Mouse (Mus musculus): ENCODE data around the gene Camk2d. TPM values are rescaled to one million over a fixed set of nuclear protein-coding genes. Genes with fewer than 3 reads are reported as not detected.

Camk2d gene
- polyA plus RNA-seq, 1 experiment from 2014 or later: 16.5 TPM

GRCm38 (mm10) chr3:126620152-126620551 lies 24.1 kb downstream of the Camk2d start:
- Histone ChIP-seq H3K4me1 (replicated peaks; ENCODE audit: control insufficient read depth, insufficient read depth, low read length) (no peaks in the 10 kb centered on the region), H3K36me3 (ENCODE audit: control insufficient read depth, insufficient read depth, low read length) (no peaks in the 10 kb centered on the region), H3K9ac (ENCODE audit: low read length) (no peak overlapping the region), H3K4me2 (ENCODE audit: low read depth, low read length, severe bottlenecking) (no peak overlapping the region), H3K9me3 (ENCODE audit: control insufficient read depth, low read length) (no peaks in the 10 kb centered on the region), H3K27me3 (ENCODE audit: control insufficient read depth, insufficient read depth, low read length) (no peaks in the 10 kb centered on the region), H3K27ac (ENCODE audit: low read depth, low read length) (no peak overlapping the region), H3K4me3 (ENCODE audit: low read depth, low read length) (no peak overlapping the region)
- ATAC-seq (replicated peaks; ENCODE audit: low FRiP score) (no peak), DNase-seq (ENCODE audit: low spot score) (no peak)
- 90% methylated on average over 6 of the region's 6 CpGs for WGBS

DNA sequence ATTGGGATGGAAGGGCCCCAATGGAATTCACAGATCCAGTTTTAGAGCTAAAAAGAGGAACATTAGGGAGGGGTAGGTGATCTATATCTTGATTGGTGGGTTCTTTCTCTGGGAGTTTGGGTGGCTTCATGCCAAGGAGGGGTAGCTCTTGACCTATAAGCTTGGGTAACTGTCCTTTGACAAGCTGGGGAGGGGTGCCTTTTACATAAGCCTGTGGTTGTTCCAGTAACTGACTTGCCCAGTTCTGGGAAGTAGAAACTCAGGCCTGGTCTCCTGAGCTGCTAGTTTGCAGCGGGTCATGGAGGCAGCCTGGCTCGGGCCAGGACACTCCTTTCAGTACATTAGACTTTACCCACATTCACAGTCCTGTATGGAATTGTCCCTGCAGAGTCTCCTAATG lies 26.4 kb downstream of the Camk2d start:
- Histone ChIP-seq H3K9me3 (ENCODE audit: control insufficient read depth, low read length) (no peaks in the 10 kb centered on the region), H3K4me2 (ENCODE audit: low read depth, low read length, severe bottlenecking) (no peak overlapping the region), H3K4me1 (replicated peaks; ENCODE audit: control insufficient read depth, insufficient read depth, low read length) (no peaks in the 10 kb centered on the region), H3K4me3 (ENCODE audit: low read depth, low read length) (no peak overlapping the region), H3K27ac (ENCODE audit: low read depth, low read length) (no peak overlapping the region), H3K27me3 (ENCODE audit: control insufficient read depth, insufficient read depth, low read length) (no peaks in the 10 kb centered on the region), H3K9ac (ENCODE audit: low read length) (no peak overlapping the region), H3K36me3 (ENCODE audit: control insufficient read depth, insufficient read depth, low read length) (no peaks in the 10 kb centered on the region)
- DNase-seq (ENCODE audit: low spot score) (no peak), ATAC-seq (replicated peaks; ENCODE audit: low FRiP score) (no peak)
- 86% methylated on average over 2 of the region's 2 CpGs for WGBS

DNA sequence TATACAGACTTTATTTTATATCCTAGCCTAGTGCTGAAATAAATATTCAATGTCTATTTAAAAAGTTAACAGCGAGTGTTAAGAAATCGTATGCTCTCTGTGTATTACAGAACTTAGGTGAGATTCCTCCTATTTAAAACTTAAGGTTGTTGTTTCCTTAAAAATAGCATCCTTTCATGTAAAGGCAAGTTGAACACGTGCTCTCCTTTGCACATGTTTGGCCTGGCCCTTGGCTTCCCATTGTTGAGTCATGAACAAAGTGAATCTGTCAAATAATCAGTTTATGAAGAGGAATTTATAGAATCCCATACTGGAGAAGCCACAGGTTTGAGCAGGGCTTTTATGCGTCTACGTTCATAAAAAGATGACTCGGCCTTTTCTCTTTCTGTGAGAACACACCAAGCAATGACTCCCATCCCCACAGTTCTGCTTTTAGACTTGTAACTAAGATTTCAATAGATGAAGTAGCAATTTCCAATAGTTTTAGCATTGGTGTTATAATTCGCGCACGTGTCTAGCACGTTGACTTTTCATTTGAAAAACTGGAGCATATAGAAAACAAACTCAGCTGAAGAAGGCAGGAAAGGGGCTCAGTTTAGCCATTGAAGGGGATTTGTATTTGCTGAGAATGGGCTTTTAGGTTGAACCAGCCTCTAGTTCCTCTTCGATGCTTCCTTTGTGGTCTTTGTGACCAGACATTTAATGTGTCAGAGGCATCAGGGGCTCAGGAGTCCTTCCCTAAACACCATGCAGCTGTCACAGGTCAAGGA lies 29.1 kb downstream of the Camk2d start:
- ATAC-seq (replicated peaks; ENCODE audit: low FRiP score) (no peak), DNase-seq (ENCODE audit: low spot score) (no peak)
- H3K9me3 ChIP-seq (ENCODE audit: control insufficient read depth, low read length): no peaks in the 10 kb centered on the region
- H3K27ac ChIP-seq (ENCODE audit: low read depth, low read length): no peak overlapping the region
- no peaks in the 10 kb centered on the region for H3K4me1 ChIP-seq (replicated peaks; ENCODE audit: control insufficient read depth, insufficient read depth, low read length)
- no peaks in the 10 kb centered on the region for H3K36me3 ChIP-seq (ENCODE audit: control insufficient read depth, insufficient read depth, low read length)
- no peak overlapping the region for H3K9ac ChIP-seq (ENCODE audit: low read length)
- no peaks in the 10 kb centered on the region for H3K27me3 ChIP-seq (ENCODE audit: control insufficient read depth, insufficient read depth, low read length)
- H3K4me3 ChIP-seq (ENCODE audit: low read depth, low read length): no peak overlapping the region
- 85% methylated on average over 11 of the region's 11 CpGs for WGBS
- H3K4me2 ChIP-seq (ENCODE audit: low read depth, low read length, severe bottlenecking): no peak overlapping the region

GRCm38 (mm10) chr3:126625764-126626040 lies 29.6 kb downstream of the Camk2d start:
- DNase-seq (ENCODE audit: low spot score) (no peak), ATAC-seq (replicated peaks; ENCODE audit: low FRiP score) (no peak)
- Histone ChIP-seq H3K4me3 (ENCODE audit: low read depth, low read length) (no peak overlapping the region), H3K9ac (ENCODE audit: low read length) (no peak overlapping the region), H3K9me3 (ENCODE audit: control insufficient read depth, low read length) (no peaks in the 10 kb centered on the region), H3K27me3 (ENCODE audit: control insufficient read depth, insufficient read depth, low read length) (no peaks in the 10 kb centered on the region), H3K36me3 (ENCODE audit: control insufficient read depth, insufficient read depth, low read length) (no peaks in the 10 kb centered on the region), H3K4me1 (replicated peaks; ENCODE audit: control insufficient read depth, insufficient read depth, low read length) (no peaks in the 10 kb centered on the region), H3K4me2 (ENCODE audit: low read depth, low read length, severe bottlenecking) (no peak overlapping the region), H3K27ac (ENCODE audit: low read depth, low read length) (no peak overlapping the region)
- WGBS: 83% methylated on average over 8 of the region's 8 CpGs

GRCm38 (mm10) chr3:126627968-126628367 lies 31.9 kb downstream of the Camk2d start:
- no peak overlapping the region for H3K27ac ChIP-seq (ENCODE audit: low read depth, low read length)
- no peak for ATAC-seq (replicated peaks; ENCODE audit: low FRiP score)
- 90% methylated on average over 4 of the region's 4 CpGs for WGBS

DNA sequence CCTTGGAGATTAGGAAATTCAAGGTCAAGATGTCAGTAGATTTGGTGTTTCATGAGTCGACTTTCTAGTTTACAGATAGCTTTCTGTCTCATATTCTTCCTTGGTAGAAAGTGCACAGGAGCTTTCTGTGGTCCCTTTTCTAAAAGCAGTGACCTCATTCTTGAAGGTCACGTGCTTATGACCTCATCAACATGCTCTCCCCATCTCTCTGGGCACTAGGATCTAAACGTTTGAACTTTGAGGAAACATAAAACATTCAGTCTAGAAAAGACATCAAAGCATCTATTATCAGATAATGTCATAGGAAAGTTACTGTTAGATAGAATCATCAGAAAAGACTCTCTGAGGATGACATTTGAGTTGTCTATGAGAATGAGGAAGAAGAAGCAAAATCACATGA lies 32.3 kb downstream of the Camk2d start:
- H3K4me3 ChIP-seq (ENCODE audit: low read depth, low read length): no peak overlapping the region
- no peaks in the 10 kb centered on the region for H3K27me3 ChIP-seq (ENCODE audit: control insufficient read depth, insufficient read depth, low read length)
- H3K9me3 ChIP-seq (ENCODE audit: control insufficient read depth, low read length): no peaks in the 10 kb centered on the region
- no peaks in the 10 kb centered on the region for H3K36me3 ChIP-seq (ENCODE audit: control insufficient read depth, insufficient read depth, low read length)
- no peak for DNase-seq (ENCODE audit: low spot score)
- no peak overlapping the region for H3K27ac ChIP-seq (ENCODE audit: low read depth, low read length)
- no peaks in the 10 kb centered on the region for H3K4me1 ChIP-seq (replicated peaks; ENCODE audit: control insufficient read depth, insufficient read depth, low read length)
- WGBS: 70% methylated on average over 3 of the region's 3 CpGs
- H3K9ac ChIP-seq (ENCODE audit: low read length): no peak overlapping the region
- no peak for ATAC-seq (replicated peaks; ENCODE audit: low FRiP score)
- no peak overlapping the region for H3K4me2 ChIP-seq (ENCODE audit: low read depth, low read length, severe bottlenecking)

More at GRCm38 (mm10) chr3:126627968-126628367, 31.9 kb downstream of the Camk2d start:
- no peaks in the 10 kb centered on the region for H3K4me1 ChIP-seq (replicated peaks; ENCODE audit: control insufficient read depth, insufficient read depth, low read length)
- H3K9ac ChIP-seq (ENCODE audit: low read length): no peak overlapping the region
- no peaks in the 10 kb centered on the region for H3K27me3 ChIP-seq (ENCODE audit: control insufficient read depth, insufficient read depth, low read length)
- no peak for DNase-seq (ENCODE audit: low spot score)
- no peak overlapping the region for H3K4me3 ChIP-seq (ENCODE audit: low read depth, low read length)
- no peak overlapping the region for H3K4me2 ChIP-seq (ENCODE audit: low read depth, low read length, severe bottlenecking)
- no peaks in the 10 kb centered on the region for H3K9me3 ChIP-seq (ENCODE audit: control insufficient read depth, low read length)
- no peaks in the 10 kb centered on the region for H3K36me3 ChIP-seq (ENCODE audit: control insufficient read depth, insufficient read depth, low read length)

GRCm38 (mm10) chr3:126629040-126629439 lies 32.9 kb downstream of the Camk2d start:
- Histone ChIP-seq H3K4me3 (ENCODE audit: low read depth, low read length) (no peak overlapping the region), H3K4me2 (ENCODE audit: low read depth, low read length, severe bottlenecking) (no peak overlapping the region)
- 73% methylated on average over 2 of the region's 2 CpGs for WGBS

GRCm38 (mm10) chr3:126630111-126630869 lies 34.2 kb downstream of the Camk2d start:
- no peaks in the 10 kb centered on the region for H3K4me1 ChIP-seq (replicated peaks; ENCODE audit: control insufficient read depth, insufficient read depth, low read length)
- no peak overlapping the region for H3K4me2 ChIP-seq (ENCODE audit: low read depth, low read length, severe bottlenecking)
- H3K9me3 ChIP-seq (ENCODE audit: control insufficient read depth, low read length): no peaks in the 10 kb centered on the region
- no peak overlapping the region for H3K9ac ChIP-seq (ENCODE audit: low read length)
- 87% methylated on average over 19 of the region's 19 CpGs for WGBS
- ATAC-seq (replicated peaks; ENCODE audit: low FRiP score): no peak
- H3K27ac ChIP-seq (ENCODE audit: low read depth, low read length): no peak overlapping the region
- no peak for DNase-seq (ENCODE audit: low spot score)
- no peaks in the 10 kb centered on the region for H3K36me3 ChIP-seq (ENCODE audit: control insufficient read depth, insufficient read depth, low read length)
- no peaks in the 10 kb centered on the region for H3K27me3 ChIP-seq (ENCODE audit: control insufficient read depth, insufficient read depth, low read length)
- H3K4me3 ChIP-seq (ENCODE audit: low read depth, low read length): no peak overlapping the region

More at GRCm38 (mm10) chr3:126629040-126629439, 32.9 kb downstream of the Camk2d start:
- H3K27ac ChIP-seq (ENCODE audit: low read depth, low read length): no peak overlapping the region
- no peaks in the 10 kb centered on the region for H3K9me3 ChIP-seq (ENCODE audit: control insufficient read depth, low read length)
- no peaks in the 10 kb centered on the region for H3K4me1 ChIP-seq (replicated peaks; ENCODE audit: control insufficient read depth, insufficient read depth, low read length)
- DNase-seq (ENCODE audit: low spot score) (no peak), ATAC-seq (replicated peaks; ENCODE audit: low FRiP score) (no peak)
- no peak overlapping the region for H3K9ac ChIP-seq (ENCODE audit: low read length)
- no peaks in the 10 kb centered on the region for H3K36me3 ChIP-seq (ENCODE audit: control insufficient read depth, insufficient read depth, low read length)
- no peaks in the 10 kb centered on the region for H3K27me3 ChIP-seq (ENCODE audit: control insufficient read depth, insufficient read depth, low read length)

DNA sequence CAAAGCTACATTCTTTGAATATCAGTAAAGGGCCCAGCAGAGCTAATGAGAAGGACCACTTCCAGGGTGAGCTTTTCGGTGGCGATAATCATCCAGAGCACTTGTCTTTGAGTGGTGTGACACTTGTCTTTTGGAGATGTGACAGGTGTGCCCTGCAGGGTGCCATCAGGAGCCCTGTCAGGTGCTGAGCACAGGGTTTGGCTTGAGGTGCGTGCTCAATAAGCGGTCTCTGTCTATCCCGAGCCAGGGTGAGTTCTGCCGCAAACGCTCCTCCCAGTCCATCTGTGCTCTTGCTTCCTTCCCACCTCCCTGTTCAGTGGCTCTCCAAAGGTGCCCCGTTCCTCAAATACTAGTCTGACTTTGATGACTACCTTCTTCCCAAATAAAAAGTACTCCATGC lies 35.5 kb downstream of the Camk2d start:
- Histone ChIP-seq H3K36me3 (ENCODE audit: control insufficient read depth, insufficient read depth, low read length) (no peaks in the 10 kb centered on the region), H3K4me1 (replicated peaks; ENCODE audit: control insufficient read depth, insufficient read depth, low read length) (no peaks in the 10 kb centered on the region), H3K9me3 (ENCODE audit: control insufficient read depth, low read length) (no peaks in the 10 kb centered on the region), H3K27me3 (ENCODE audit: control insufficient read depth, insufficient read depth, low read length) (no peaks in the 10 kb centered on the region), H3K27ac (ENCODE audit: low read depth, low read length) (no peak overlapping the region), H3K9ac (ENCODE audit: low read length) (no peak overlapping the region), H3K4me2 (ENCODE audit: low read depth, low read length, severe bottlenecking) (no peak overlapping the region), H3K4me3 (ENCODE audit: low read depth, low read length) (no peak overlapping the region)
- DNase-seq (ENCODE audit: low spot score): no peak
- no peak for ATAC-seq (replicated peaks; ENCODE audit: low FRiP score)
- WGBS: 82% methylated on average over 8 of the region's 8 CpGs
